Mouse (Mus musculus): ENCODE measurements around the gene Tom1.

- peak; percentile 12; the same call in 1 of the 2 replicates for TF ChIP-seq POLR2A (IDR thresholded peaks at IDR 0.05; ENCODE audit: low read depth, low read length)
- TF ChIP-seq CTCF (IDR thresholded peaks at IDR 0.05; ENCODE audit: extremely low read depth, insufficient read depth, insufficient read length, insufficient replicate concordance), result no peak
Observed at GRCm38 (mm10) chr8:75109236-75109967, 75.9 kb downstream of the Tom1 start, which contains the start of gene Mcm5.
